Mouse (Mus musculus): Measurements from ENCODE around the gene Dnajc8.

The Dnajc8 gene

GRCm38 (mm10) chr4:132535406-132536121 is at the start of gene Dnajc8:
Gene Dnajc8, plus strand, starts transcription at chr4:132535550.
- DNase-seq (ENCODE audit: low spot score), result peak; percentile 94

GRCm38 (mm10) chr4:132488521-132488920 is 46.8 kb upstream of the Dnajc8 start:
- DNase-seq (ENCODE audit: low spot score), result no peak

GRCm38 (mm10) chr4:132488976-132489375 is 46.4 kb upstream of the Dnajc8 start:
- no peak for DNase-seq (ENCODE audit: low spot score)

- DNase-seq (ENCODE audit: low spot score), result no peak
Measured at GRCm38 (mm10) chr4:132490273-132491010, 44.9 kb upstream of the Dnajc8 start.

GRCm38 (mm10) chr4:132491057-132491456 is 44.3 kb upstream of the Dnajc8 start:
- no peak for DNase-seq (ENCODE audit: low spot score)

- no peak for DNase-seq (ENCODE audit: low spot score)
Measured at GRCm38 (mm10) chr4:132491748-132492147, 43.6 kb upstream of the Dnajc8 start.

GRCm38 (mm10) chr4:132492178-132493060 is 42.9 kb upstream of the Dnajc8 start:
- DNase-seq (ENCODE audit: low spot score), result peak; percentile 73

GRCm38 (mm10) chr4:132494271-132494918 is 41.0 kb upstream of the Dnajc8 start:
- no peak for DNase-seq (ENCODE audit: low spot score)

- DNase-seq (ENCODE audit: low spot score), result no peak
Measured at GRCm38 (mm10) chr4:132501639-132502038, 33.7 kb upstream of the Dnajc8 start.

GRCm38 (mm10) chr4:132503344-132503743 is 32.0 kb upstream of the Dnajc8 start:
- no peak for DNase-seq (ENCODE audit: low spot score)

- no peak for DNase-seq (ENCODE audit: low spot score)
Measured at GRCm38 (mm10) chr4:132505034-132505738, 30.2 kb upstream of the Dnajc8 start.

GRCm38 (mm10) chr4:132505800-132506199 is 29.6 kb upstream of the Dnajc8 start:
- no peak for DNase-seq (ENCODE audit: low spot score)

GRCm38 (mm10) chr4:132506250-132506649 is 29.1 kb upstream of the Dnajc8 start:
- no peak for DNase-seq (ENCODE audit: low spot score)

GRCm38 (mm10) chr4:132507210-132507609 is 28.1 kb upstream of the Dnajc8 start:
- DNase-seq (ENCODE audit: low spot score), result no peak

GRCm38 (mm10) chr4:132509621-132510296 is 25.6 kb upstream of the Dnajc8 start:
- DNase-seq (ENCODE audit: low spot score), result peak; percentile 83

GRCm38 (mm10) chr4:132510352-132510798 is 25.0 kb upstream of the Dnajc8 start, which contains the start of gene Sesn2:
Gene Sesn2, minus strand, starts transcription at chr4:132510501.
- peak; percentile 98 for DNase-seq (ENCODE audit: low spot score)

GRCm38 (mm10) chr4:132512080-132512479 is 23.3 kb upstream of the Dnajc8 start:
- DNase-seq (ENCODE audit: low spot score), result no peak

GRCm38 (mm10) chr4:132513395-132514273 is 21.7 kb upstream of the Dnajc8 start:
- peak; percentile 95 for DNase-seq (ENCODE audit: low spot score)

GRCm38 (mm10) chr4:132514555-132515135 is 20.7 kb upstream of the Dnajc8 start:
- peak; percentile 90 for DNase-seq (ENCODE audit: low spot score)
